Mouse (Mus musculus): ENCODE measurements around the gene Coro1b.

- TF ChIP-seq CTCF (IDR thresholded peaks at IDR 0.05; ENCODE audit: borderline replicate concordance, insufficient read depth, low read depth, low read length): no peak
- TF ChIP-seq POLR2A (IDR thresholded peaks at IDR 0.05; ENCODE audit: borderline replicate concordance, insufficient read depth, low read length): no peak
Measured at GRCm38 (mm10) chr19:4104675-4105194, 43.7 kb upstream of the Coro1b start.

Data from cerebellum, adult 2 months (tissue).